Mouse (Mus musculus): ENCODE data around the gene Muc20. TPM values are rescaled to one million over a fixed set of nuclear protein-coding genes. Genes with fewer than 3 reads are reported as not detected.
A peak's percentile ranks its signal among the peaks of the same experiment; 100 is the strongest.

Muc20 gene
- total RNA-seq, 2 experiments from 2014 or later: 0.08 to 0.20 TPM

- no peak for DNase-seq
- intact Hi-C loops (cut with DNase I; ENCODE audit: low total_unique reads): loop anchor here (10.0 kb wide), 1 partner anchor 350 kb away; no protein-coding TSS in a partner anchor
Measured at GRCm38 (mm10) chr16:32805151-32805550, 7.9 kb upstream of the Muc20 start.

GRCm38 (mm10) chr16:32803901-32804300 is 6.7 kb upstream of the Muc20 start:
- DNase-seq: no peak
- intact Hi-C loops (cut with DNase I; ENCODE audit: low total_unique reads): loop anchor here (10.0 kb wide), 1 partner anchor 351 kb away; no protein-coding TSS in a partner anchor

- intact Hi-C loops (cut with DNase I; ENCODE audit: low total_unique reads): loop anchor here (10.0 kb wide), 1 partner anchor 351 kb away; no protein-coding TSS in a partner anchor
- peak; percentile 60 for DNase-seq
Measured at GRCm38 (mm10) chr16:32803252-32803853, 6.1 kb upstream of the Muc20 start.

GRCm38 (mm10) chr16:32796676-32797425 is 384 bp downstream of the Muc20 start:
- no peak for DNase-seq

GRCm38 (mm10) chr16:32795177-32795576 is 2.1 kb downstream of the Muc20 start:
- intact Hi-C loops (cut with DNase I; ENCODE audit: low total_unique reads): no loop called here
- no peak for DNase-seq

More at GRCm38 (mm10) chr16:32796676-32797425, 384 bp downstream of the Muc20 start:
- intact Hi-C loops (cut with DNase I; ENCODE audit: low total_unique reads): no loop called here

- intact Hi-C loops (cut with DNase I; ENCODE audit: low total_unique reads): no loop called here
- no peak for DNase-seq
Measured at GRCm38 (mm10) chr16:32790056-32790455, 7.2 kb downstream of the Muc20 start.

- DNase-seq: no peak
- intact Hi-C loops (cut with DNase I; ENCODE audit: low total_unique reads): no loop called here
Measured at GRCm38 (mm10) chr16:32784840-32785239, 12.4 kb downstream of the Muc20 start.

GRCm38 (mm10) chr16:32783324-32784062 is 13.7 kb downstream of the Muc20 start:
- no peak for DNase-seq
- intact Hi-C loops (cut with DNase I; ENCODE audit: low total_unique reads): no loop called here

- DNase-seq: no peak
- intact Hi-C loops (cut with DNase I; ENCODE audit: low total_unique reads): no loop called here
Measured at GRCm38 (mm10) chr16:32778956-32779355, 18.3 kb downstream of the Muc20 start.

GRCm38 (mm10) chr16:32776676-32777075 is 20.6 kb downstream of the Muc20 start:
- intact Hi-C loops (cut with DNase I; ENCODE audit: low total_unique reads): no loop called here
- DNase-seq: no peak

GRCm38 (mm10) chr16:32766904-32767303 is 30.3 kb downstream of the Muc20 start:
- no peak for DNase-seq
- intact Hi-C loops (cut with DNase I; ENCODE audit: low total_unique reads): no loop called here

GRCm38 (mm10) chr16:32764961-32765360 is 32.3 kb downstream of the Muc20 start:
- no peak for DNase-seq
- intact Hi-C loops (cut with DNase I; ENCODE audit: low total_unique reads): no loop called here

- intact Hi-C loops (cut with DNase I; ENCODE audit: low total_unique reads): no loop called here
- DNase-seq: no peak
Measured at GRCm38 (mm10) chr16:32764550-32764949, 32.7 kb downstream of the Muc20 start.

GRCm38 (mm10) chr16:32750242-32751127 is 46.8 kb downstream of the Muc20 start:
- intact Hi-C loops (cut with DNase I; ENCODE audit: low total_unique reads): no loop called here
- DNase-seq: no peak

- DNase-seq: no peak
- intact Hi-C loops (cut with DNase I; ENCODE audit: low total_unique reads): no loop called here
Measured at GRCm38 (mm10) chr16:32745852-32746251, 51.4 kb downstream of the Muc20 start.

- DNase-seq: no peak
- intact Hi-C loops (cut with DNase I; ENCODE audit: low total_unique reads): no loop called here
Measured at GRCm38 (mm10) chr16:32742712-32743111, 54.5 kb downstream of the Muc20 start.

- intact Hi-C loops (cut with DNase I; ENCODE audit: low total_unique reads): no loop called here
- no peak for DNase-seq
Measured at GRCm38 (mm10) chr16:32741366-32741765, 55.9 kb downstream of the Muc20 start.

- no peak for DNase-seq
- intact Hi-C loops (cut with DNase I; ENCODE audit: low total_unique reads): no loop called here
Measured at GRCm38 (mm10) chr16:32740003-32740663, 57.1 kb downstream of the Muc20 start.

GRCm38 (mm10) chr16:32736022-32736421 is 61.2 kb downstream of the Muc20 start:
- intact Hi-C loops (cut with DNase I; ENCODE audit: low total_unique reads): no loop called here
- no peak for DNase-seq
